Mouse (Mus musculus): ENCODE results near the gene Aldh3a1. TPM values are rescaled to one million over a fixed set of nuclear protein-coding genes. Genes with fewer than 3 reads are reported as not detected.

Aldh3a1 gene
- total and polyA plus RNA-seq, 3 experiments: 0.15 to 0.95 TPM; not detected in 1

- no peak for DNase-seq
Observed at GRCm38 (mm10) chr11:61236015-61236414, 28.7 kb downstream of the Aldh3a1 start.

- no peak for DNase-seq
Observed at GRCm38 (mm10) chr11:61244406-61244805, 37.1 kb downstream of the Aldh3a1 start.

- DNase-seq: no peak
Observed at GRCm38 (mm10) chr11:61251741-61252140, 44.4 kb downstream of the Aldh3a1 start.

- no peak for DNase-seq
Observed at GRCm38 (mm10) chr11:61252807-61253206, 45.5 kb downstream of the Aldh3a1 start.

- no peak for DNase-seq
Observed at GRCm38 (mm10) chr11:61259106-61259505, 51.8 kb downstream of the Aldh3a1 start.

GRCm38 (mm10) chr11:61262516-61262915 lies 55.2 kb downstream of the Aldh3a1 start:
- DNase-seq: no peak

- no peak for DNase-seq
Observed at GRCm38 (mm10) chr11:61263841-61264240, 56.5 kb downstream of the Aldh3a1 start.

- peak; percentile 97 for DNase-seq
Observed at GRCm38 (mm10) chr11:61266551-61267533, 59.5 kb downstream of the Aldh3a1 start, which contains the start of gene Aldh3a2. TSS of gene Aldh3a2 (minus strand) at chr11:61267464.

Other genes with a start within 250 kb of the Aldh3a1 start
- gene Kcnj12, start 185.0 kb upstream of the Aldh3a1 start, total RNA-seq (2021): 1 to 10 TPM; 1.5 to 3.1 TPM
- gene Kcnj12, start 185.0 kb upstream of the Aldh3a1 start, polyA plus RNA-seq (2012; rRNA removed): 5.0 and 5.1 TPM in 2 replicates
- under 1 TPM; 0.40 to 0.83 TPM for gene Tnfrsf13b, start 80.8 kb upstream of the Aldh3a1 start, total RNA-seq (2021)
- 3.5 and 4.5 TPM in 2 replicates for gene Tnfrsf13b, start 80.8 kb upstream of the Aldh3a1 start, polyA plus RNA-seq (2012; rRNA removed)
- gene Usp22, start 32.5 kb upstream of the Aldh3a1 start, total RNA-seq (2021): 10 to 100 TPM; 62.5 to 62.6 TPM
- 126 and 150 TPM in 2 replicates for gene Usp22, start 32.5 kb upstream of the Aldh3a1 start, polyA plus RNA-seq (2012; rRNA removed)
- gene Aldh3a2, start 59.9 kb downstream of the Aldh3a1 start, total RNA-seq (2021): 10 to 100 TPM; 54.0 to 54.3 TPM
- gene Aldh3a2, start 59.9 kb downstream of the Aldh3a1 start, polyA plus RNA-seq (2012; rRNA removed): 34.7 and 36.6 TPM in 2 replicates
- not detected for gene Slc47a2, start 135.3 kb downstream of the Aldh3a1 start, total RNA-seq (2021)
- 0.08 and 0.16 TPM in 2 replicates for gene Slc47a2, start 135.3 kb downstream of the Aldh3a1 start, polyA plus RNA-seq (2012; rRNA removed)
- gene Slc47a1, start 170.8 kb downstream of the Aldh3a1 start, total RNA-seq (2021): 1 to 10 TPM in 1 of 2 experiments, under 1 TPM in 1; 0.79 to 1.4 TPM
- gene Slc47a1, start 170.8 kb downstream of the Aldh3a1 start, polyA plus RNA-seq (2012; rRNA removed): 0.12 and 1.1 TPM in 2 replicates
- gene Rnf112, start 246.6 kb downstream of the Aldh3a1 start, total RNA-seq (2021): 1 to 10 TPM; 1.2 to 2.6 TPM
- 1.1 and 2.2 TPM in 2 replicates for gene Rnf112, start 246.6 kb downstream of the Aldh3a1 start, polyA plus RNA-seq (2012; rRNA removed)